Mouse (Mus musculus) lung, embryonic 14.5 days (tissue): ENCODE data around the gene Josd2. TPM values are rescaled to one million over a fixed set of nuclear protein-coding genes. Genes with fewer than 3 reads are reported as not detected.

Experiments
- ATAC-seq: fragments of 200-750 bp; cut with Nextera tagmentation; 2 replicates; pipeline ENCODE4 v1.8.0; 2017; ENCODE audit warnings: mild to moderate bottlenecking, moderate TSS enrichment, moderate library complexity; ENCODE audit not compliant: insufficient read depth
- DNase-seq: peaks from one replicate; pipeline ENCODE4 v3.0.0-alpha.2; 2015
- H3K27ac ChIP-seq: fragments of 300-500 bp; sonication (generic); 2 replicates; pipeline ENCODE4 v1.5.1; 2014; ENCODE audit warnings: low read depth, mild to moderate bottlenecking, moderate library complexity
- H3K27me3 ChIP-seq: fragments of 300-500 bp; sonication (generic); 2 replicates; pipeline ENCODE4 v1.6.1; 2014; ENCODE audit warnings: low read length, control low read depth; ENCODE audit not compliant: insufficient read depth
- H3K36me3 ChIP-seq: fragments of 300-500 bp; sonication (generic); 2 replicates; pipeline ENCODE4 v1.6.1; 2014; ENCODE audit warnings: control low read depth; ENCODE audit not compliant: insufficient read depth
- H3K4me1 ChIP-seq: fragments of 300-500 bp; sonication (generic); 2 replicates; pipeline ENCODE4 v1.6.1; 2014; ENCODE audit warnings: antibody characterized with exemption, control low read depth; ENCODE audit not compliant: insufficient read depth
- H3K4me2 ChIP-seq: fragments of 300-500 bp; sonication (generic); 2 replicates; pipeline ENCODE4 v1.6.1; 2014; ENCODE audit warnings: mild to moderate bottlenecking
- H3K4me3 ChIP-seq: fragments of 300-500 bp; sonication (generic); 2 replicates; pipeline ENCODE4 v1.5.1; 2014; ENCODE audit warnings: low read depth, low read length
- H3K9ac ChIP-seq: fragments of 300-500 bp; sonication (generic); 2 replicates; pipeline ENCODE4 v1.6.1; 2014
- H3K9me3 ChIP-seq: fragments of 300-500 bp; sonication (generic); 2 replicates; pipeline ENCODE4 v1.6.1; 2016; ENCODE audit warnings: low read depth, low read length, control low read depth
- CTCF ChIP-seq: IDR thresholded peaks from 2 replicates; pipeline ENCODE4 v1.5.1; 2016; ENCODE audit warnings: antibody characterized with exemption, low read depth
- WGBS: fragments of 180-500 bp; shearing (Covaris S2); extraction: QIAGEN DNeasy Blood & Tissue Kit; methylation state at CpG from one replicate; pipeline ENCODE4 v1.1.7; 2014; 5-methylcytosine and 5-hydroxymethylcytosine counted together
- polyA plus RNA-seq: library from polyadenylated mRNA; unstranded; fragments of >200 nt; fragmentation: Nextera tagmentation; extraction: Ambion mirVana; gene quantifications from 2 replicates; pipeline ENCODE4 v1.2.1, GENCODE M21; 2014

Josd2 gene
- polyA plus RNA-seq, 1 experiment from 2014 or later, result 87.6 TPM

DNA sequence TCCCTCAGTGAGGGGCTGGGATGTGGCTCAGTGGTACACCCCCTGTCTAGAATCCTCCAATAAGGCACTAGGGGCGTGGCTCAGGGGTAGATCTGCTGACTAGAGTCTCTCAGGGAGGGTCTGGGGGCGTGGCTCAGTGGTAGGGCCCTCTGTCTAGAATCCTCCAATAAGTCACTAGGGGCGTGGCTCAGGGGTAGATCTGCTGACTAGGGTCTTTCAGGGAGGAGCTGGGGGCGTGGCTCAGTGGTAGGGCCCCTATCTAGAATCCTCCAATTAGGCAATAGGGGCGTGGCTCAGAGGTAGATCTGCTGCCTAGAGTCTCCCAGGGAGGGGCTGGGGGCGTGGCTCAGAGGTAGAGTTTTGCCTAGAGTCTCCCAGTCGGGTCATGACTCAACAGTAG, 34.4 kb upstream of the Josd2 start:
- no peaks in the 10 kb centered on the region for H3K36me3 ChIP-seq
- WGBS, result 2% methylated on average over 7 of the region's 7 CpGs
- no peak overlapping the region for H3K4me3 ChIP-seq
- H3K4me2 ChIP-seq, result no peak overlapping the region
- H3K9ac ChIP-seq, result no peak overlapping the region
- peak; percentile 66 for DNase-seq
- peaks cover 40% of the 10 kb centered on the region for H3K27me3 ChIP-seq
- ATAC-seq, result peak; percentile 45; the same call in 1 of the 2 replicates
- no peak for TF ChIP-seq CTCF
- no peaks in the 10 kb centered on the region for H3K4me1 ChIP-seq
- no peaks in the 10 kb centered on the region for H3K9me3 ChIP-seq
- H3K27ac ChIP-seq, result no peak overlapping the region

DNA sequence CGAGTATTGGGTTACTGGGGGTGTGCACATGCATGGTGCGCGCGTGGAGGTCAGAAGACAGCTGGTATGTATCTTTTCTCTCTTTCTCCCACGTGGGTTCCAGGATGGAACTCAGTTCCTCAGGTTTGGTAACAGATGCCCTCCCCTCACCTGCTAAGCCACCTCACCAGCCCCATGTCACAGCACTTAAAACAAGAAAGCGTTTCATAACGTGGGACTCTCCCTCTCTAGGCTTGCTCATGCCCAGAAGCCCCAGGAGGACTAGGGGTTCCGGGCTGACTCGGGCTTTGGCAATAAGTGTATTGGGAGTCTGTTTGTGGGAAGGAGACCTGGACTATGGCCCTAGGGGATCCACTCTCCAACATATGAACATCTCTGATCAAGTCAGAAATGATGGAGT, 33.7 kb upstream of the Josd2 start:
- Histone ChIP-seq H3K4me1 (no peaks in the 10 kb centered on the region), H3K36me3 (no peaks in the 10 kb centered on the region), H3K9ac (no peak overlapping the region), H3K4me2 (no peak overlapping the region), H3K4me3 (no peak overlapping the region), H3K27ac (no peak overlapping the region), H3K27me3 (peaks cover 38% of the 10 kb centered on the region), H3K9me3 (no peaks in the 10 kb centered on the region)
- no peak for ATAC-seq
- WGBS, result 61% methylated on average over 9 of the region's 9 CpGs
- TF ChIP-seq CTCF, result no peak
- no peak for DNase-seq

DNA sequence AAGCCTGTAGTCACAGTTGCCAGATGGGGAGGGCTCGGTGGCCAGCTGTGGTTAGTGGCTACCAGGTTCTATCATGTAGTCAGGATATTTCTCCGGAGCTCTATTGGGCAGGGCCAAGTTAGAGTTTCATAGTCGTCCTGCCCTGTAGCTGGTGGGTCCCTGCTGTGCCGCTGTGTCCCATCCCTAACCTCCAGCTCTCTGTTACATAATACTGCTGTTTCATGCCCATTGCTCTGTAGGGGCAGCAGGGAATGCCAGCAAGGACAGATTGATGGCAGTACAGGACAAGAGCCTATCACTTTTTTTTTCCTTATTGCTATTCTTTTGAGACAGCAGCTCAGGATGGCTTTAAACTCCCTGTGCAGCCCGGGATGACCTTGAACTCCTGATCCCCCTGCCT, 32.0 kb upstream of the Josd2 start:
- no peak for ATAC-seq
- H3K4me2 ChIP-seq, result no peak overlapping the region
- peaks cover 33% of the 10 kb centered on the region for H3K27me3 ChIP-seq

DNA sequence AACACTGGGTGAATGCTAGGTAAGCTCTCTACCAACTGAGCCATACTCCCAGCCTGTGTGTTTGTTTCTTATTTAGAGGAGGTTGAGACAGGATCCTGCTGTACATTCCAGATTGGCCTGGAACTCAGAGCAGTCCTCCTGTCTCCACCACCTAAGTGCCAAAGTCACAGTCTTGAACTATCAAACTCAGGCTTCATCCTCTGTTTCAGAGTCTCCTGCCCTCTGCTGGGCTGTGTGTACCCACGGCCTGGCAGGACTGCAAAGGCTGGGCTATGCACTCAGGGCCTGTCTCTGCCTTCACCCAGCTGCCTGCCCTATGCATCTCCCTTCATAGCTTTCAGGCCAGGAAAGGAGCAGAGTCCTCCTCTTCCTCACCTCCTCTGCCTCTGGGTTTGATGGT, 31.5 kb upstream of the Josd2 start:
- no peak for ATAC-seq
- WGBS, result 21% methylated on average over 1 of the region's 1 CpGs

More for the DNA sequence above, 32.0 kb upstream of the Josd2 start:
- no peak overlapping the region for H3K9ac ChIP-seq
- no peak for TF ChIP-seq CTCF
- no peak overlapping the region for H3K27ac ChIP-seq
- WGBS, result 56% methylated on average over 5 of the region's 5 CpGs
- no peaks in the 10 kb centered on the region for H3K36me3 ChIP-seq
- H3K4me1 ChIP-seq, result no peaks in the 10 kb centered on the region
- H3K4me3 ChIP-seq, result no peak overlapping the region
- DNase-seq, result no peak
- H3K9me3 ChIP-seq, result no peaks in the 10 kb centered on the region

DNA sequence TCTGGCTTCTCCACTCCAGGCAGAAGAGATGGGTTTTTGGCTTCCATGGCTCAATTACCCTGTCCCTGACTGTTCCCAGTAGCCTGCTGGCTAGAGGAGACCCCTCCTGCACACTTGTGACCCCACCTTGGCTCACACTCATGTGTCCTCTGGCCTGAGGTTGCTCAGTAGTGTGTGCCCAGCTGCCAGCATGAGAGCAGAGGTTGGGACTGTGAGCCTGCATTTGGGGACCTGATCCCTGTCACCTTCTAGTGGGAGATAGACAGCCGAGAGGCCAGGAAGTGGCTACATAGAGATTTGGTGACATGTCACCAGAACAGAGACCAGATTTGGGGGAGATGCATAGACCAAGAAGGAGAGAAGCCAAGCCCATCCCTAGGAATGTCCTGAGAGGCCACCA, 30.6 kb upstream of the Josd2 start:
- 61% methylated on average over 1 of the region's 1 CpGs for WGBS
- H3K4me1 ChIP-seq, result no peaks in the 10 kb centered on the region
- no peak overlapping the region for H3K27ac ChIP-seq
- H3K9me3 ChIP-seq, result no peaks in the 10 kb centered on the region
- DNase-seq, result no peak
- H3K4me3 ChIP-seq, result no peak overlapping the region
- no peak overlapping the region for H3K9ac ChIP-seq
- no peak overlapping the region for H3K4me2 ChIP-seq
- no peaks in the 10 kb centered on the region for H3K36me3 ChIP-seq
- no peak for ATAC-seq
- H3K27me3 ChIP-seq, result peaks cover 39% of the 10 kb centered on the region
- no peak for TF ChIP-seq CTCF

More for the DNA sequence above, 31.5 kb upstream of the Josd2 start:
- peak; percentile 38 for DNase-seq
- H3K4me1 ChIP-seq, result no peaks in the 10 kb centered on the region
- H3K9ac ChIP-seq, result no peak overlapping the region
- no peaks in the 10 kb centered on the region for H3K9me3 ChIP-seq
- no peak overlapping the region for H3K4me3 ChIP-seq
- H3K36me3 ChIP-seq, result no peaks in the 10 kb centered on the region
- peaks cover 33% of the 10 kb centered on the region for H3K27me3 ChIP-seq
- no peak overlapping the region for H3K27ac ChIP-seq
- H3K4me2 ChIP-seq, result no peak overlapping the region
- TF ChIP-seq CTCF, result peak; percentile 47; the same call in 1 of the 2 replicates

DNA sequence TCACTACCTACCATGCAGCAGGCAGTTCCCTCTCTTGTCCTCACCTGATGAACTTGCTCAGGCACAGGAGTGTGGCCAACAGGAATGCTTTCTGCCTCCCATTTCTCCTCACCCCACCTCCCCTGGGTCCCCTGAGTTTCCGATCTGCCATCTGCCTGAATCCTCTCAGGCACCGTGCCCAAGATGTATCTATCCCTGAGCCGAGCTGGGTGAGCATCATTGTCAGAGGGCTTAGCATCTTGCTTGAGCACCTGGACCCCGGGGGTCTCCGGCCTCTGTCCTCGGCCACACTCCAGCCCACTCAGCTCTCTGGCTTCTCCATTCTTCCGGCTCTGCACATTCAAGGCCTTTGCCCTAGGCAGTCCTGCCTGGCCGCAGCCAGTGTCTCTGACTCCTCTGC, 29.8 kb upstream of the Josd2 start:
- Histone ChIP-seq H3K27ac (no peak overlapping the region), H3K9me3 (no peaks in the 10 kb centered on the region), H3K36me3 (no peaks in the 10 kb centered on the region), H3K4me1 (no peaks in the 10 kb centered on the region), H3K4me2 (no peak overlapping the region), H3K9ac (no peak overlapping the region), H3K4me3 (no peak overlapping the region), H3K27me3 (peaks cover 45% of the 10 kb centered on the region)
- no peak for TF ChIP-seq CTCF
- WGBS, result 65% methylated on average over 8 of the region's 8 CpGs
- DNase-seq (no peak), ATAC-seq (no peak)

DNA sequence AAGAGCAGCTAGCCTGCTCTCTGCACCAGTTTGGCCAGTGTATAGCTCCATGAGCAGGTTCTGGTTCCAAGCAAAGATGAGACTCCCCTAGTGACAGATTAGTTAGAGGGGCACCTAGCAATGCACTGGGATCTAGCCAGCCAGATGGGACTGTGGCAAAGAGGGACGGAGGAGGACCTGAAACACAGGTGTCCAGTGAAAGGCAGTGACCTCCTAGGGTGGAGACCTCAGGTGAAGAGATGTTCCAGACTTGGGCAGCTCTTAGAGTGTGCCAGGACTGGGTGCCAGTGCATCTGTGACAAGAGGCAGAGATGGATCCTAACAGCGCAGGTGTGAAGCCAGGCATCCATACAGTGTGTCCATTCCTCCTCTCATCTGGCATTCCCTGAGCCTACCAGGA, 28.1 kb upstream of the Josd2 start:
- WGBS, result 58% methylated on average over 2 of the region's 2 CpGs
- Histone ChIP-seq H3K9ac (no peak overlapping the region), H3K4me3 (no peak overlapping the region), H3K27ac (no peak overlapping the region), H3K4me2 (no peak overlapping the region), H3K36me3 (no peaks in the 10 kb centered on the region), H3K9me3 (no peaks in the 10 kb centered on the region), H3K27me3 (peaks cover 58% of the 10 kb centered on the region), H3K4me1 (no peaks in the 10 kb centered on the region)
- TF ChIP-seq CTCF, result no peak
- ATAC-seq (no peak), DNase-seq (no peak)

DNA sequence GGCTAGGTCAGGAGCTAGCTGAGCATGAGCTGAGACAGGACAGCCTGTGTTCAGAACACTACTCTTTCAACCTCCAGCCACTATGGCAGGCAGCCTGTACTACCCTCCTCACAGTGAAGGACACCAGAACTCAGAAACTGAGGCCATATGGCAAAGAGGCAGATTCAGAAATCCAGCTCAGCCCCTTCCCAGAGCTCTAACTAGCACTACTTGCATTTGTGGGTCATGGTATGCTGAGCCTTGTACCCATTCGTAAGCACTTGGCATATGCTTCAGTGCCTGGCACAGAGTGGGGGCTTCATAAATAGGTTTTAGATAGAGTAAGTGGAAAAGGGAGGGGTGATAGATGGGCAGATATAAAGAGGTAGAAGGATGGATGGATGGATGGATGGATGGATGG, 27.3 kb upstream of the Josd2 start:
- no peak for TF ChIP-seq CTCF
- no peak overlapping the region for H3K4me3 ChIP-seq
- ATAC-seq (no peak), DNase-seq (no peak)
- no peak overlapping the region for H3K9ac ChIP-seq
- H3K27me3 ChIP-seq, result peaks cover 59% of the 10 kb centered on the region
- H3K4me2 ChIP-seq, result no peak overlapping the region
- H3K9me3 ChIP-seq, result no peaks in the 10 kb centered on the region
- no peaks in the 10 kb centered on the region for H3K36me3 ChIP-seq
- H3K27ac ChIP-seq, result no peak overlapping the region
- WGBS, result 79% methylated on average over 1 of the region's 1 CpGs
- no peaks in the 10 kb centered on the region for H3K4me1 ChIP-seq
